Mouse (Mus musculus) liver, embryonic 14.5 days (tissue): ENCODE data around the gene Cnksr3.

Experiments used
- CTCF ChIP-seq: IDR thresholded peaks from 2 replicates; pipeline ENCODE4 v1.5.1; 2016; ENCODE audit warnings: antibody characterized with exemption, low read depth, control low read depth
- EP300 ChIP-seq: IDR thresholded peaks from 2 replicates; pipeline ENCODE4 v1.6.1; 2016; ENCODE audit warnings: antibody characterized with exemption, low read depth

DNA sequence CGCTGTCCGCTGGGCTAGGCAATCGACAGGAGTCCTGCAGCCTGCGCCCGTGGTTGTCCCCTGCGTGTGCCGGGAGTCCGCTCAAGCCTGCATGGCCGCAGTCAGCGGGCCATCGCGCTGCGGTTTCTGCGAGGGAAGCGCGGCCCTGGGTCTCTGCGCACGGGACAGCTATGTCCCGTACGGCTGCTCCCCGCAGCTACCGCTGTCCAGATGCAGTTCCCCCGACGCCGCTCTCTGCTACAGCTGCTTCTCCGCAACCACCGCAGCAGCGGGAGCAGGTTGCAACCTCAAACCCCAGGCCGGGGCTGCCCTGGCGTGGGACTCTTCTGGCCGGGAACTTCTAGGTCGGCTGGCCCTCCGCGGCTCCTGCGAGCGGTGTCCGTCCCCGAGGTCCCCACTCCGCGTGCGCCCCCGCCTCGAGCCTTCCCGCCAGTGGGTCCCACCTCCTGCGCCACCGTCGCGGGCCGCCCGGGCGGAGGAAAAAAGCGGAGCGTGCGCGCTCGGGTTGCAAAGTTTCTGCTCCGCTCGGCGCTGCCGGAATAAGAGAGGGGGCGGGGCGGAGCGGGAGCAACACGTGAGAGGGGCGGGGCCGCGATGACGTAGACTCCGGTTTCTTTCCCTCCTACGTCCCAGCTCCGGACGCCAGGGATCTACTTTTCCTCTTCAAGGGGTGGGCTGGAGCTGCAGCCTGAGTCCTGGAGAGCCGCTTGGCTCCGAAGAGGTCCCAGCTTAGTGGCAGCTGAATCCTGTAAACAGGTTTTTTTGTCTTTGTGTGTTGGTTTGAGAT, at the start of gene Cnksr3:
- TF ChIP-seq CTCF, result no peak
- no peak for TF ChIP-seq EP300
